Mouse (Mus musculus) urinary bladder, adult 18-20 months (tissue): ENCODE data around the gene Mboat7.
"Not testable (repeated sequence)": the region's sequence is repeated elsewhere in the genome, so short reads cannot be mapped to it uniquely, and the experiment has no call there.

Experiments used
- DNase-seq, 2 experiments: peaks; one replicate each; pipeline ENCODE4 v3.0.0; 2022; ENCODE audit warnings: low spot score in 2 of 2, mixed read lengths in 2 of 2

The Mboat7 gene

DNA sequence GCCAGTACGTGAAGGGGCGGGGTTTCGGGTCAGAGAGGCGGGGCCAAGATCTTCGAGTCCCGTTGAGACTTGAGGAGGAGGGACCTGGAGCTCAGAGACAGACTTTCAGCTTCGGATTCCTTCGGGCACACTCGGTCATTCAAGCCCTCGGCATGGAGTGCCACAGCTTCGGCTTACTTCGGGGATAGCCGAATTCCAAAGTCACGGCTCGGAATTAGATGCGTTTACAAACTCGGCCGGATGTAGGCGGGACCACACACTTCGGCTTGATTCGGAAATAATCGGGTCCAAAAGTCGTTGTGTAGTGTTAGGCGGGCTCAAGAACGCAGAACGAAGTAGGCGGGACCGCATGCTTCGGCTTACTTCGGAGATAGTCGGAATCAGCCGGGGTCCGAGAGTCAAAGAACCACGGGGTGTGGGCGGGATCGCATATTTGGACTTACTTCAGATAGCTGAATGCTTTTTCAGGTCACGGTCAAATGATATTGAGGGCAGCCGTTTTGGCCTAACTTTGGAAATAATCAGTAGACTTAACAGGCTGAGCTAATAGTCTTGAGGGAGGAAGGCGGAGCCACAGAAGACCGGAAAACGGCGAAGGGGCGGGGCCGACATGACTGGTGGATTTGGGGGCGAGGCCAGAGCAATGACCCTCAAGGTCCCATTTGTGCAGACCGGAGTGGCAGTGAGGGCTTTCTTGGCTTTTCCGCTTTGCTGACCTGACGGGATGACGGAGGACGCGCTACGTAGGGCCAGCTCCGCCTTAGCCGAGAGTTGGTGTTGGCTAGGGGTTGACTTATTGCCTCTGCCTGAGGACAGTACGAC, at the start of gene Mboat7:
TSS of gene Mboat7 (minus strand) at position 537 of the 822 bp plus-strand sequence.
- peak; percentile 94 to 97 for DNase-seq

DNA sequence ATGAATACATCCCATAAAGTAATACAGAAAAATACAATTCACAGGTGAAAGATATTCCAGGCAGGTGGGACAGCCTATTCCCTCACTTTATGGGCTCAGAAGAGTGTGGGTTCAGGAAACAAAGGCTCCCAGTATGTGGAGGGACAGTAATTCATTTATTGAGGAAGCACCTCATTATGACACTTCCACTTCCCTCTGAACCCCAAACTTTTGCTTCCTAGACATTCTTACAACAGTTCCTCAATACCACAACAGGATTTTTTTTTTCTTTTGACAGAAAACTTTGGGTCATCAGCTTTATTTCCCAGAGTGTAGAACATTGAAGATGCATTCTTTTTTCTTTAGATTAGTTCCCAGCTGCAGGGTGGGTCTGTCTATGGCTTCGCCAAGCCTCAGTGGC, 39.4 kb upstream of the Mboat7 start:
- DNase-seq: not testable (repeated sequence)

DNA sequence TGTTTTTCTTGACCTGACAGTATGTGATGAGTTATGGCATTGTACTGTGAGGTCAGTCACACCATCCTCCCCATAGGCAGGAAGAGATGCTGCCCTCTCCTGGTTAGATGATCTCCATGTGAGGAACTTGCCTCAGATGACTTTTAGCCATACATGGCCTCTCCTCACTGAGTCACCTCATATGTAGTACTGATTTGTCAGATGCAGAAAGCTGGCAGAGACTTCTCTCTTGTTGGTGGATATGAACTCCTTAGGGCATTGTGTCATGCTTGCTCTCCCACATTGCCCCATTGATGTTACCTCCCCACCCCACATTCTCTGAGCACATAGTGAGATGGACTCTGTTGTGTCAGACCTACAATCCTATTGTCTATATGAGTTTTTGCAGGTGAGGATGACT, 32.1 kb upstream of the Mboat7 start:
- DNase-seq: not testable (repeated sequence)

DNA sequence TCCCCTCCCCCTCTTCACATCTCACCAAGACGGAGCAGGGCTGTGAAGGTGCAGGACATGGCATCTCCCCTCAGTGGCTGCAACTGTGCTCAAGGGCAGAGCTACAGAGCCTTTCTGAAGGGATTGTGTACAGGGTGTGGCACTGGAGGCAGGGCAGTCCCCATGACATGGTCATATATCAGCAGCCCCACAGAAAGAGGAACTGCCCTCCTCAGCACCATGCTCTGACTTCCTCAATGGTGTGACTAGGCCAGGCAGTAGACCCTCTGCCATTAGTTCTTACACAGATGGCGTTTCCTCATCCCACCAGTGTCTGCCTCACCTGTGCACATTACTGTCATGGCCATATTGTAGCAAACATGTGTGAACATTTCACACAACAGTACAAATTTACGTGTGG, 26.9 kb upstream of the Mboat7 start, which contains the start of gene Pirb:
TSS of gene Pirb (minus strand) at position 124 of the 400 bp plus-strand sequence.
- not testable (repeated sequence) for DNase-seq

DNA sequence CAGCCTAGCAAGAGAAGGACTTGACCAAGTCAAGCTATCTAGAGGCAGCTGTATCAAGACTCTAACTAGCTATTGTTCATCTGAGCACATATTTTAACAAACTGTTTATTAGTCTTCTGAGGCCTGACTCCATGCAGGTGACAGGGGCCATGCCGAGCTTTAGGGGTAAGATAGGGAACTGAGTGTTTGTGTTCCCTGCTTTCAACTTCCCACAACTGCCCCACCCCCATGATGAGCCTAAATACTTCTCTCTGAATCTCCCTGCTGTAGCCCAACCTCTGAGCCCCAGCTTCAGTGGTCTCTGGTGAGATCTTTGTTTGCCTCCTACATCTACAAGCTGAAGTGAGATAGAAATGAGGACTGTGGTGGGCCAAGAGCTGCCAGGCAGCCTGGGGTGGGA, 21.9 kb upstream of the Mboat7 start:
- no peak for DNase-seq

DNA sequence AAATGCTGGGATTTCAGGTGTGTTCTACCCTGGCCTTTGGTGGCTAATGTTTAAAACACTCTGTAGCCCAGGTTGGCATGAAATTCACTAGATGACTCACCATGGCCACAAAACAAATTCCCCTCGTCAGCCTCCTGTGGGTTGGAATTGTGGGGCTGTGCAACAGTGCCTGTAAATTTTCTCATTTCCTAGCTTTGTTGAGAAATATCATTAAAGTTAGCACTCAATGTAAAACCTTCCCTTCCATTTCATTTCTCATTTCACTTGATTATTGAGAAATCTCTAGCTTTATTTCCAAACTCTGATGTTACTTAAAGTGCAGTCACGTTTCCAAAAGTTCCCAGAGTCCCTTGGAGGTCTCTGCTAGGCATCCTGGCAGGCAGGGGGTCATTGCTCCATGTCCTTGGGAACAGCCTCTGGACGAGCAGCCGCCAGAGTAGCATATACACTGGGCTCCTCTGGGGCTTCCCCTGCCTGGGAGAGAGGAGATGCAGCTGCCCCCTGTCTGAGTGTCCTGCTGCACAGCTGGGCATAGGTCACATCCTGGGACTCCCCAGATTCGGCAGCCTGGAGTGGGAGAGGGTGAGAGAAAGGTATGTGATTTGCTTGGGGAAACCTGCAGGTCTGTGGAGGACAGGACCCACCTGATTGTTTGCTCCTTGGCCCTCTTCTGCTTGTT, 19.1 kb upstream of the Mboat7 start:
- DNase-seq: no peak

DNA sequence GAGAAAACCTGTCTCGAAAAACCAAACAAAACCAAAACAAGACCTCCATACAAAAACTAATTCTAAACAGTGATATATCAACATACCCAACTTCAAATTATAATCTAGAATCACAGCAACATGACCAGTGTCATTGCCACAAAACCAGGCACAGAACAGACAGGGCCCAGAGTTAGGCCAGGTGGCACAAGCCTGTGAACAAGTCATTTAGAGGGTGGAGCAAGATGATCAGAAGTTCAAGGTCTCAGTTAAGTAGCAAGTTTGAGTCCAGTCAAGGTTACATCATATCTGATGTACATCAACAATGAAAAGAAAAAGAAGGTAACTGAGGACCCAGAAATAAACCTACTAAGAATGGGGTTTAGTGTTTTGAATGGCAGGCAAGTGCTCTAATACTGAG, 15.7 kb upstream of the Mboat7 start:
- DNase-seq: no peak

DNA sequence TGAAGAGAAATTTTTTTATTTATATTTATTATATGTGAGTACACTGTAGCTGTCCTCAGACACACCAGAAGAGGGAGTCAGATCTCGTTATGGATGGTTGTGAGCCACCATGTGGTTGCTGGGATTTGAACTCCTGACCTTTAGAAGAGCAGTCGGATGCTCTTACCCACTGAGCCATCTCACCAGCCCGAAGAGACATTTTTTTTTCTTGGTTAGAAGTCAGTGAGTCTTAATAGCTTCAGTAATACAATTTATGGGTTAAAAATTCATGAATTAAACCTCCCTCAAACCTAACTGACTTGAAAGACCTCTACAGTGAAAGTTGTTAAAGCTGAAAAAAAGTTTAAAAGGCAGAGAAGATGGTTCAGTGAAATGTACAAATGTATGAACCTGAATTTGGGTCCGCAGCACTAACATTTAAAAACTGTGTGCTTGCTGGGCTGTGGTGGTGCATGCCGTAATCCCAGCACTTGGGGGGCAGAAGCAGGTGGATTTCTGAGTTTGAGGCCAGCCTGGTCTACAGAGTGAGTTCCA, 15.2 kb upstream of the Mboat7 start:
- DNase-seq: not testable (repeated sequence)

DNA sequence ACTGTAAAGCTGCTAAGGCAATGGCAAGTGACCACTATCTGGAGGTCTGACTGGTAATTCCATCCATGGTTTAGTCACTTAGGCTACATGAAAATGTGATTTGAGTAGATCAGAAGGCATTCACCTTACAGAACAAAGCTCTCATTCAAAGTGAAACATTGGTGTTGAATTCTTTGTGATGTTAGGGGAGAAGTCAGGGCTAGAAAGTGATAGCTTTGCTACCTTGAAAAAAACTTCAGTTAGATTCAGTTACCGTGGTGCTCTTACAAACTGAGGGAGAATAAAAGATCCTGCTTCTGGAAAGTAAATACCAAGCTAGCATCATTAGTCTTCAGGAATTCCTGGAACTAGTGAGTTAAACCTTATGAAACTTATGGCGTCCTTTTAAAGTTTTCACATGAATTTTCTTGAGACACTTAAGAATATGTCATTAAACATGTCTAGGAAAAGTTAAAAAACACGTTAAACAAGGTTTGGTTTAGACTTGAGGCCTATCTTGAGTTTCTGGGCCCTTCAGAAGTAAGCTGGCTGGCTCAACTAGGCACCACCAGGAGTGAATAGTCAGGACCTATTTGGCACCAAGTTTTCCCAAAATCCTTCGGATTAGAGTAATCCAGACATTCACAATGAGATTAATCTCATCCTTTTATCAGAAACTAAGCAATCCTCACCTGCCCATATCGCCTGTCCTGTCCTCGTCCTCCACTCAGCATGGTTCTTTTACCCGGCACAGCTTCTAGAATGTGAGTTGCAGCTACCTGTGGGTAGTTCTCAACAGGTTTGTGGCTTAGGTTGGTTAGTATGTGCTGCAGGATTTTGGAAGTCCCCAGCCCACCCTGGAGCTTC, 14.5 kb upstream of the Mboat7 start:
- no peak for DNase-seq

DNA sequence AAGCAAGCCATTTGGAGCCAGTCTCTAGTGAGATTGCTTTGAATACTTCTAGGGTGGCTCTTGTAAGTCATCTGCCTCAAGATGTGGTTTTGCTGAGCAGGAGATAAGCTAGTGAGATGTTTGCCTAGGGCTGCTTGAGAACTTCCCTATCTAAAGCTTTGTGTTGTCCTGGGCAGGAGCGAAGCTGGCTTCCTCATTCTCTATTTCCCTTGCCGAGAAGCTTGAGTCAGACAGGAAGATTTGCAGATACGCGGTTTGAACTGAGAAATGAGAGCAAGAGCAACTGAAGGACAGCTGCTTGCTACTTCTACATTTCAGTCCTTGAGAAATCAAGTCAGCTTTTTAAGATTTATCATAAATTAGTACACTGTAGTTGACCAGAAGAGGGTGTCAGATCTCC, 13.7 kb upstream of the Mboat7 start:
- DNase-seq: peak in 1 of 2 experiments; percentile 10

DNA sequence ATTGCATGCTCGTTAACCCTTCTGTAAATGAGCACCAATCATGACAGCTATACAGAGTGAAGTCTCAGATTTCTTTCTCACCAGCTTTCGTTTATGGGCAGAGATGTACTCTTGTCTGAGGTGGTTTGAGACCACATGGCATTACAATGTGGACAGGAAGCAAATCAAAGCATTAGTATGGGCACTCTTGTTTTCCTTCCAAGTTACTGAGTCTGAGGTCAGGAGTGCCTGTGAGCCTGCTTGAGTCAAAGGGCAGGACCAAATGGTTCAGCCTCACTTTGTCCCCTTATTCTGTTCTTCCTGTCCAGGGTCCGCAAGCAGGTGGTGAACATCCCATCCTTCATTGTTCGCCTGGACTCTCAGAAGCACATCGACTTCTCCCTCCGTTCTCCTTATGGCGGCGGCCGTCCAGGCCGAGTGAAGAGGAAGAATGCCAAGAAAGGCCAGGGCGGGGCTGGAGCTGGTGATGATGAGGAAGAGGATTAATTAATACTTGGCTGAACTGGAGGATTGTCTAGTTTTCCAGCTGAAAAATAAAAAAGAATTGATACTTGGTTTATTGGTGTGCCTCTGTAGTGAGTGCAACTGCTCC, 13.1 kb upstream of the Mboat7 start:
- DNase-seq: no peak

DNA sequence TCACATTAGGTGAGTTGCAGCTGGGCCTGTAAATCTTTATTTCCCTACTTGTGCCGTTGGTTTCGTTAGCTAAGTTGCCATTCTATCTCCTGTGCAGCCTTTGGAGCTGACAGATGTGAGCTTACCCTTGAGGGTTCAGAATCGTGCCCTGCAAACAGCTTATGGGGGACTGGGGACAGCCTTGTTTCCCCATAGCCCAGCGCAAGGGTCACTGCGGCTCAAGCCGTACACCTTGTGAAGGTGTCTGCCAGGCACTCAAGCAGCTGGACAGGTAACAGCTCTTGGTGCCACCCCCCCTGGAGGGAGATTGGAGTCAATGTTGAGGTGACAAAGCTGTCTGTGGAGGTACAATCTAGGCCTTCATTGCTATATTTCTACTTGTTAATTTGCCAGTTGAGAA, 12.6 kb upstream of the Mboat7 start:
- DNase-seq: no peak

DNA sequence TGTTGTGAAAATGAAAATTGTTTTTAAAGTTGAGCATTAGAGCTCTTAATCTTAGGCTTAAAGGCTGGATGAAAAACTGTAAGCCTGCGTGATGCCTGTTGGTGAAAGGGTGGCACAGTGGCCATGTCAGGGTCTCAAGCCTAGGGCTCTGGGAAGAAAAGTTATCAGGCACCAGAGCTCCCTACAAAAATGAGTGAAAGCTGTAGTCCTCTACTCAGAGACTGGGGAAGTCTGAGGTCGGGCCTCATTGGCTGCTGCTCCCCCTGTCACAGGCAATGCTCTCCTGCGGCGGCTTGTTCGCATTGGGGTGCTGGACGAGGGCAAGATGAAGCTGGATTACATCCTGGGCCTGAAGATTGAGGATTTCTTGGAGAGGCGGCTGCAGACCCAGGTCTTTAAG, 12.1 kb upstream of the Mboat7 start:
- not testable (repeated sequence) for DNase-seq

DNA sequence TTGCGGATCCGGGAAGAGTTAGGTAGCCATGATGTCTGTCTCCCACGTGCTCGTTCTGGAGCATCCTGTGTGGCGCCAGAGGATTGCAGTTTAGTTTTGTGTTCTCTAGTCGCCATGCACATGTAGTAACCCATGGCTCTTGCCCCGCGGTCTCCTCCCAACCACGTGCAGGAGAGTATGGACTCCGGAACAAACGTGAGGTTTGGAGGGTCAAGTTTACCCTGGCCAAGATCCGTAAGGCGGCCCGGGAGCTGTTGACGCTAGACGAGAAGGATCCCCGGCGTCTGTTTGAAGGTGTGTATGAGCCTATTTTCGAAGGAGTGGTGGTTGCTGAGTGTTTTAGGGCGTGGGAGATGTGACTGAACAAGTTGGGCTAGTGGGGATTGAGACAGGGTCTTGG, 11.2 kb upstream of the Mboat7 start:
- no peak for DNase-seq

DNA sequence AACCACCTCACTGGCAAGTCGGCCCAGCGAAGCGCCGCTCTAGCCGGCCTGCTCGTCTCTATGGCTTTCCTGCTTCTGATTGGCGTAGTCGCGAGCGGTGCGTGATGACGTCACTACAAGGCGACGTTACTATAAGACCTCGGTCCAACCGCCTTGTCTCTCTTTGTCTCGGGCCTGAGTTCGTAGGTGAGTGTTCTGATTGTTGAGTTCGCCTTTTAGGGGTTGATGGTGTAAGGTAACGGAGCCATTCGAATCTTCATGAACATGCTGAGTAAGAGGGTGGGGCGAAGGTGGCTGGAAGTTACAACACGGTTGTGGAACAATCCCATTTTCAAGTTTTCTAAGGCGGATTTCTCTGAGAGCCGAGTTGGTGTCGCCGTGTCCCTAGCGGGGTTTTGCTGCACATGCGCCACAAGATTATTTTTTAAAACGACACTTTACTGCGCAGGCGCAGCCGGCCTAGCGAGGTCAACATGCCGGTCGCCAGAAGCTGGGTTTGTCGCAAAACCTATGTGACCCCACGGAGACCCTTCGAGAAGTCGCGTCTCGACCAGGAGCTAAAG, 10.6 kb upstream of the Mboat7 start, which contains the start of gene Rps9:
TSS of gene Rps9 (plus strand) at position 115 of the 563 bp plus-strand sequence.
- peak; percentile 86 to 93 for DNase-seq

DNA sequence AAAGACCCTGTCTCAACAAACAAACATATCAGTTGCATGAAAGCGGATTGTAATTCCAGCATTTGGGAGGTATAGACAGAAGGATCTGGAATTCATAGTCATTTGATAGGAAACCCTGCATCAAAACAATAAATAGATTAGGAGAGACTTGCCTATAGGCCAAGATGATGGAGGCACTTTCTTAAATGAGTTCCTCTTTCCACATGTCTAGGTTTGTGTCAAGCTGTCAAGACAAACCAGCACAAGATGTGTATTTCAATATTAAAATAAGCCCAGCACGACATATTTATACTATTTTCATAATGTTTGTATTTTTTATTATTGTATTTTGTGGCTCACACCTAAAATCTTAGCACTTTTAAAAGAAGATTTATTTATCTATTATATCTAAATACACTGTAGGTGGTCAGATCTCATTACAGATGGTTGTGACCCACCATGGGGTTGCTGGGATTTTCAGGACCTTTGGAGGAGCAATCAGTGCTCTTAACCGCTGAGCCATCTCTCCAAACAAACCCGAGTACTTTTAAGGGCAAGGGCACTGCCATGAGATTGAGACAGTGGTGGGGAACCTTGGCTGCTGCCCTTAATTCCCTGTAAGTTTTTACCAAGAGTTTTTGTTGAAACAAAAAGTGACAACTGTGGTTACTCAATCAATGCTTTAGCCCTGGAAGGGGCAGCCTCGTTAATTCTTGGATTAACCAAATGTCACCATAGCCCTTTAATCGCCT, 10.0 kb upstream of the Mboat7 start:
- DNase-seq: no peak

DNA sequence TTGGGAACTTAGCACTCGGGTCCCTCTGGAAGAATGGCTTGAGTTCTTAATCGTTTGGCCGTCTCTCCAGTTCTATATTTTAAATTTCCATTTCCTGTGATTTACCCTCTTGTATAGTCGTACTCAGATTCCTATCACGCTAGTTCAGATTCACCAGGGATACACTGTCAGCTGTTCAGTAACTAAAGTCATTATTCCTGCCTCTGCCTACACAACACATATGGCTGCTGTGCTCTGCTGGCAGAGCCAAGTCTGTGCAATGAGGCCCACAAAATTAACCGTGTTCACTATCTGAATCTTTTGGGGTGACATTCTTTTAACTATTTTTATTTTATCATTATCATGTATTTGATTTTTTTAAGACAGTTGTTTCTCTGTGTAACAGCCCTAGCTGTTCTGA, 5.1 kb upstream of the Mboat7 start:
- no peak for DNase-seq

DNA sequence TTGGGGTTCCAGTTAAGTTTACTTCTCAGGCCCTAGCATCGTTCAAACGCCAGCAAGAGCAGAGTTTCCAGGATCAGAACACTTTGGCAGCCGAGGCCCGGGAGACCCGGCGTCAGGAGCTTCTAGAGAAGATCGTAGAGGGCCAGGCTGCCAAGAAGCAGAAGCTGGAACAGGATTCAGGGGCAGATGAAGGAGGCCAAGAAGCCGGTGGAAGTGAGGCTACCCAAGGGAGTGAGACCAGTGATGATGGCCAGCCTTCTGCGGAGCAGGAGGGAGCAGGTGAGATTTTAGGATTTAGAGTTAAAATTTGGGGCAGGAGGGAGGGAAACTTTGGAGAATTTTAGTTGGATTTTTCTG, 1.6 kb upstream of the Mboat7 start:
- not testable (repeated sequence) for DNase-seq

DNA sequence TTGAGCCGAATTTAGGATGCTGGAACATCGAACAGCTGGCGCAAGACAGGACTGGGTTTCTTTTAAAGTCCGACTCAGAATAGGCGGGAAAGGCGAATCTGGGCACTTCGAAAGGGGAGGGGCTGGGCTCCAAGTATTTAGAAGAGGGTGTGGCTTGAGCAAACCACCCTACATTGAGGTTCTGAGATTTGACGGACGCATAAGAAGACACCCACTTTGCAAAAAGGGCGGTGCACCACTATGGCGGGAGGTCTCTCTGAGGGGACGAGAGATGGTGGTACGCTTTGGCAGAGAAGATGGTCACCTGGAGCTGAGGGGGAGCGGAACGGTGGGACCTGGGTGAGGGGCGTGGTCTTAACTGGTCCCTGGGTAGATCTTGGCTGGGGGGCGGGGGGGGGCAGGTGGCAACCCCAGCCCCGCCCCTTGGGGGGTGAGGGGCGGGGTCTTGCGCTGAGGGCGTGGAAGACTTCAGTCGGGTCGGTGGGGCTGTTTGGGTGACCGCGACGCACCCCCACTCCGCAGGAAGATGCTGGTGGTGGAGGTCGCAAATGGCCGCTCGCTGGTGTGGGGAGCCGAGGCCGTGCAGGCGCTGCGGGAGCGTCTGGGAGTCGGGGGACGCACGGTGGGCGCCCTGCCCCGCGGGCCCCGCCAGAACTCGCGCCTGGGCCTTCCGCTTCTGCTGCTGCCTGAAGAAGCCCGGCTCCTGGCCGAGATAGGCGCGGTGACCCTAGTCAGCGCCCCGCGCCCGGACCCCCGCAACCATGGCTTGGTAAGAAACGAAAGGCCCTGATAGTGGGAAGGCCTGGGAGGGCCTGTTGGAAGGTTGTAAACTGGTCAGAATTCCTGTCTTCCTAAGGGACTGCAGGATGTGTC, 989 bp upstream of the Mboat7 start:
- DNase-seq: peak; percentile 53 to 73

DNA sequence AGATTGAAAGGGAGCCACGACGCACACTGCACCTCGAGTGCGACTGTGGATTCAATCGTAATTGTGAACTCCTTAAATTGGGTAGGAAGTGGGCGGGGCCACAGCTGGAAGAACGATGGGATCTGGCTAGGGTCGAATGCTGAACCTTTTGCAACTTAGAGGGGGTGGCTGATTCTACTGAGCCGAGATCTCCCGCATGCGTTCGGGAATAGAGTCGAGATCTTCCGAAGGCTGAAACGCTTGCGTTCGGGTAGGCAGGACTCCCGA, 419 bp upstream of the Mboat7 start:
- DNase-seq: no peak
